Mouse (Mus musculus) bone marrow, adult 2 months (tissue): ENCODE data around the gene Elmsan1. TPM values are rescaled to one million over a fixed set of nuclear protein-coding genes. Genes with fewer than 3 reads are reported as not detected.
A peak's percentile ranks its signal among the peaks of the same experiment; 100 is the strongest.

Experiments
- H3K27ac ChIP-seq: fragments of 200-500 bp; 2 replicates; pipeline ENCODE4 v1.5.1; 2012; ENCODE audit warnings: low read depth, mild to moderate bottlenecking, control low read depth, inconsistent platforms, low read length; ENCODE audit not compliant: control insufficient read depth, poor library complexity, insufficient read depth
- H3K4me1 ChIP-seq: fragments of 200-500 bp; 2 replicates; pipeline ENCODE4 v1.6.1; 2011; ENCODE audit warnings: low read length; ENCODE audit not compliant: control insufficient read depth, insufficient read depth
- H3K4me3 ChIP-seq: fragments of 200-500 bp; replicated peaks from 2 replicates; pipeline ENCODE3; 2011; ENCODE audit warnings: mild to moderate bottlenecking, low read depth, low read length, control low read depth; ENCODE audit not compliant: control insufficient read depth
- CTCF ChIP-seq: fragments of 200-500 bp; IDR thresholded peaks from 2 replicates; pipeline ENCODE4 v1.5.1; 2011; ENCODE audit warnings: low read length, control low read depth; ENCODE audit not compliant: control insufficient read depth, insufficient read depth
- POLR2A ChIP-seq: fragments of 200-500 bp; IDR thresholded peaks from 2 replicates; pipeline ENCODE4 v1.6.1; 2011; ENCODE audit warnings: low read depth, mild to moderate bottlenecking, control low read depth, low read length, borderline replicate concordance; ENCODE audit not compliant: control insufficient read depth
- WGBS: fragments of 180-500 bp; shearing (Covaris S2); methylation state at CpG from one replicate; pipeline ENCODE4 v1.1.7; 2018; 5-methylcytosine and 5-hydroxymethylcytosine counted together
- polyA plus RNA-seq: library from polyadenylated mRNA; stranded (reverse); fragments of >200 nt; gene quantifications from 2 replicates; pipeline ENCODE4 v1.2.4, GENCODE M21; 2011; ENCODE audit warnings: low replicate concordance; ENCODE audit not compliant: missing spikeins, insufficient read depth, insufficient read length

The Elmsan1 gene
- polyA plus RNA-seq, 1 experiment = 20.0 TPM

DNA sequence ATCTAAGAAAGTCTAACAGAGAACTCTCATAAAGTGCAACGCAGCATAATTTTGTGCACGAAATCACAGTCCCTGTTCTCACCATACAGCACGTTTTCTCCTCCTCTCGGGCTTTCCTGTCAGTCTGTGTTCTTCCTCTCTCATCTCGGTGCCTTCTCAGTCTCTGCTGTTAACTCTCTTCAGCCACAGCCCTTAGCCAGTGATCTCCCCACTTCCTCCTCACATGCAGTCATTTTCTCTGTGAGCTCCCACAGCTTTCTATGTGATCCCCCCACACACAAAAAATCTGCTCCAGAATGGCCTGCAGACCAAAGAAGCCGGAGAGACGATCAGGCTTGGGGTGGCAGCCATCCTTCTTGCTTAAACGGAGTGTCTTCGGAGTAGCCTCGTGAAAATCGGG, 9.6 kb downstream of the Elmsan1 start:
- TF ChIP-seq POLR2A (no peak), CTCF (no peak)
- 48% methylated on average over 11 of the region's 11 CpGs for WGBS
- H3K4me3 ChIP-seq = no peak overlapping the region
- peaks cover 23% of the 10 kb centered on the region for H3K4me1 ChIP-seq
- H3K27ac ChIP-seq = no peak overlapping the region

DNA sequence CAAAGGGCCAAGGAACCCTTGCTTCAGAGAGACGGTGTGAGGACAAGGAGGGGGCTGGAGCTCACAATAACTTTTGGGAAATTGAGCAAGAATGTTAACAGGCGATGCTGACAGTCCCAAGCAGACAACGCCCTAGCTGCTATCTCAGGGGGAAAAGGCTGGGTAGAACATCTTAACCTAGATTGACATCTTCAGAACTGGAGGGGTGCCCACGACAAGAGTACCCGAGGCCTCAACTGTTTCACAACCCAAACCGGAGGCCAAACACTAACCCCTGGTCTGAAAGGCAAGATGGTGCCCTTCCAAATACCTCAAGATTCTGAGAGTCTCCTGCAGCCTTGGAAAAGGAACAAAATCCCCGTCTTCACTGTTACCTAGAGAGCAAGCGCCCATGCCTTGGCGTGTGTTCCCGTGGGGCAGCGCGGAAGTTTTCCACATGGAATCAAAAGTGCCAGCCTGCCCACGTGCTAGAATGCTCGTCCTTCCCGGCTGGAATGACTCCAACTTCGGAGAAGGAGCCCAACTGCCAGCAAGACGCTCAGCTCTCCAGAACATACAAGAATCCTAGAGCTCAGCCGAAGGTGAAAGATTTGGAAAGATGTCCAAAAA, 11.4 kb downstream of the Elmsan1 start:
- peaks cover 34% of the 10 kb centered on the region for H3K4me1 ChIP-seq
- TF ChIP-seq POLR2A = no peak
- no peak for TF ChIP-seq CTCF
- peak overlapping the region; percentile 59 for H3K27ac ChIP-seq
- no peak overlapping the region for H3K4me3 ChIP-seq
- 59% methylated on average over 18 of the region's 18 CpGs for WGBS

- H3K27ac ChIP-seq = peak overlapping the region; percentile 50
- no peak for TF ChIP-seq CTCF
- no peak for TF ChIP-seq POLR2A
- H3K4me1 ChIP-seq = peaks cover 39% of the 10 kb centered on the region
Measured at GRCm38 (mm10) chr12:84206525-84206924, 12.2 kb downstream of the Elmsan1 start.

DNA sequence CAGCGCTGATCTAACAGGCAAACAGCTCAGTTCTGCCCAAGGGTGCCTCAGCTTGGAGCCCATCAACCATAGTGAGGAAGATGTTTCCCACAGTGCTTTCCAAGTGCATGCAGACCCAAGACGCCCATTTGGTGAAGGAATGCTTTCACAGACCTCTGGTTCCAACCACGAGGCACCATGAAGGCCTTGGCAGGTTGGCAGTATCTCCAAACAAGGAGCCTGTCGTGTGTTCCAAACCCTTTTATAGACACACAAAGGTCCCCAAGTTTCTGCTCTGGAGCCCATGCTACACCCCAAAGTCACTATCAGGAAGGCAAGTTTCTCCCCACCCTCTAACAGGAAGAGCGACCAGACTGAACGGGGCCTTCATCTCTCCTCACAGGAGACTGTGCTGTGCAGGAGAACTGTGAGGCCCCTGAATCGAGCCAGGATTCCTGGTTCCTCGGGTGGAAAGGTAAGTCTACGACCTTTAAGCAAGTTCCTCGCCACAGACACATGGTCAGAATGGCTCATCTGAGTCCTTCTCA, 13.0 kb downstream of the Elmsan1 start:
- TF ChIP-seq CTCF = no peak
- TF ChIP-seq POLR2A = no peak
- H3K4me3 ChIP-seq = no peak overlapping the region
- H3K4me1 ChIP-seq = peaks cover 41% of the 10 kb centered on the region
- H3K27ac ChIP-seq = peak overlapping the region; percentile 71
- WGBS = 47% methylated on average over 10 of the region's 10 CpGs

More at GRCm38 (mm10) chr12:84206525-84206924, 12.2 kb downstream of the Elmsan1 start:
- WGBS = 14% methylated on average over 7 of the region's 7 CpGs
- H3K4me3 ChIP-seq = peak overlapping the region; percentile 16

DNA sequence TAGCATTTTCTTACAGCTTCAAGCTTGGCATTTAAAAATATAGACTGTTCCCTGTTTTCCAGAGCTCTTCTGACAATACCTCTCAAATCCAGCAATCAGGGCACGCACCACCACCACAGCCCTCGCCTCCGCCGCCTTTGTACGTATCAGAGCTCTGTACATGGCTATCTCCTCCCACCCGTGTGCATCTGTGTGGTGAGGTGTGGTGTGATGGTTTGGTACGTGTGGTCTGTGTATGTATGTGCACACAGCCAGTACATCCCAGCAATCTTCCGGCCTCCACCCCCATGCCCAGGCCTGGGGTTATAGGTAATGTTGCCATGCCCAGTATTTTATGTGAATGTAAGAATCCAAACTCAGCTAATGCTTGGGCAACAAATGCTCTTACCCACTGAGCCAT, 14.0 kb downstream of the Elmsan1 start:
- TF ChIP-seq POLR2A (no peak), CTCF (no peak)
- WGBS = 74% methylated on average over 8 of the region's 8 CpGs
- H3K27ac ChIP-seq = peak overlapping the region; percentile 71
- H3K4me3 ChIP-seq = no peak overlapping the region
- peaks cover 40% of the 10 kb centered on the region for H3K4me1 ChIP-seq

DNA sequence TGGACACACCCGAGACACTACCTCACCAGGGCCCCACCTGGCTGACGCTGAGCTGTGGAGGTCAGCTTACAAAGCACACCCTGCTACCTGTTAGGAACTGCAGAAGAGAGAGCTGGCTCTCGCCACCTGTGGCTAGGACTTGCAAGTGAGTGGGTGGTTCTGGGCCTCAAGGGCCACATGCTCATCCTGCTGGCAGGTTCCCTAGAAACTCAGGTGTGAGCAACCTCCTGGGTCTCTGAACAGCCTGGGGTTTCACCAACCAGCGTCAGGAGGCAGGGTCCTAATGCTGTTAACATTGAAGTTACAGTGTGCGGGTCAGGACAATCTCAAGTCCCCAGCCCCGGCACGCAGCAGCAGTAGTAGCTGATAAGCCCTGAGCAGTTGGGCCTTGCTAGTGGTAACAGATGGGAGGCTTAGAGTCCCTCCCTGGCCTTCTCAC, 14.9 kb downstream of the Elmsan1 start:
- TF ChIP-seq CTCF (no peak), POLR2A (0 out of 2 replicates have a peak, but pooled peaks have one; percentile 27)
- WGBS = 51% methylated on average over 7 of the region's 7 CpGs
- Histone ChIP-seq H3K4me3 (no peak overlapping the region), H3K27ac (peak overlapping the region; percentile 83), H3K4me1 (peaks cover 41% of the 10 kb centered on the region)

- TF ChIP-seq POLR2A = no peak
- TF ChIP-seq CTCF = no peak
- no peak overlapping the region for H3K4me3 ChIP-seq
- H3K4me1 ChIP-seq = peaks cover 43% of the 10 kb centered on the region
- H3K27ac ChIP-seq = peak overlapping the region; percentile 83
- WGBS = 58% methylated on average over 7 of the region's 7 CpGs
Measured at GRCm38 (mm10) chr12:84203170-84203777, 15.4 kb downstream of the Elmsan1 start.

DNA sequence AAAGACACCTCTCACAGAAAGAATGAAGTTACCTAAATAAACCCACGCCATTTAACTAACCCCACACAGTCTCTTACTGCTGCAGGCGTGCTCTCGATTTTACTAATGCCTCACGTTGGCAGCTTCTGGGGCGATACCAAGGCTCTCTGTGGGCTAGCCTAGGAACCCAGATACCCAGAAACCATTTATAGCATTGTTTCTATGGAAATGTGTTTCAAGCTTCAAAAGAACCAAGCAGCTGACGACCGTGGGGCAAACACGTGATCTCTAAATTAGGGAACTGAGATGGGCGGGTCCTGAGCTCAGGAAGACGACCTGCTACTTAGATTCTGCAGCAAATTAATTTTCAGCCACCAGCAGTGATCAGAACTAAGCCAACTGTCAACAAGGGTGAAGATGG, 16.1 kb downstream of the Elmsan1 start:
- no peak for TF ChIP-seq CTCF
- TF ChIP-seq POLR2A = no peak
- Histone ChIP-seq H3K4me3 (no peak overlapping the region), H3K4me1 (peaks cover 38% of the 10 kb centered on the region), H3K27ac (peak overlapping the region; percentile 83)
- WGBS = 32% methylated on average over 10 of the region's 10 CpGs
